Mouse (Mus musculus) intestine, embryonic 14.5 days (tissue): ENCODE results near the gene Xrcc5. TPM values are rescaled to one million over a fixed set of nuclear protein-coding genes. Genes with fewer than 3 reads are reported as not detected.

Experiments
- polyA plus RNA-seq: library from polyadenylated mRNA; unstranded; fragments of >200 nt; fragmentation: Nextera tagmentation; extraction: Ambion mirVana; gene quantifications from 2 replicates; pipeline ENCODE4 v1.2.1, GENCODE M21; 2014

The Xrcc5 gene
- polyA plus RNA-seq, 1 experiment from 2014 or later = 41.0 TPM

Other genes with a start within 250 kb of the Xrcc5 start
- 9.6 and 12.4 TPM in 2 replicates for gene Mreg, start 95.1 kb upstream of the Xrcc5 start, polyA plus RNA-seq
- 41.3 and 46.1 TPM in 2 replicates for gene Pecr, start 23.1 kb upstream of the Xrcc5 start, polyA plus RNA-seq
- gene Tmem169, start 23.1 kb upstream of the Xrcc5 start, polyA plus RNA-seq = 4.2 TPM in 2 replicates
- gene March4, start 229.5 kb downstream of the Xrcc5 start, polyA plus RNA-seq = 0.42 and 0.66 TPM in 2 replicates